Mouse (Mus musculus) thymus, adult 18-20 months (tissue): ENCODE measurements around the gene Psmd8.
"Not testable (repeated sequence)": the region's sequence is repeated elsewhere in the genome, so short reads cannot be mapped to it uniquely, and the experiment has no call there.

Source experiments
- DNase-seq, 2 experiments: peaks; one replicate each; pipeline ENCODE4 v3.0.0; 2022; ENCODE audit warnings: mixed read lengths in 2 of 2

Psmd8 gene

GRCm38 (mm10) chr7:29170066-29170754 is 10.3 kb downstream of the Psmd8 start, which contains the start of the genes Ggn and Spred3:
TSS of gene Ggn (plus strand) at chr7:29170210.
TSS of gene Spred3 (minus strand) at chr7:29170411.
- no peak for DNase-seq

- peak in 1 of 2 experiments; percentile 20 for DNase-seq
These were observed 11.1 kb downstream of the Psmd8 start for GRCm38 (mm10) chr7:29169231-29170065.

DNA sequence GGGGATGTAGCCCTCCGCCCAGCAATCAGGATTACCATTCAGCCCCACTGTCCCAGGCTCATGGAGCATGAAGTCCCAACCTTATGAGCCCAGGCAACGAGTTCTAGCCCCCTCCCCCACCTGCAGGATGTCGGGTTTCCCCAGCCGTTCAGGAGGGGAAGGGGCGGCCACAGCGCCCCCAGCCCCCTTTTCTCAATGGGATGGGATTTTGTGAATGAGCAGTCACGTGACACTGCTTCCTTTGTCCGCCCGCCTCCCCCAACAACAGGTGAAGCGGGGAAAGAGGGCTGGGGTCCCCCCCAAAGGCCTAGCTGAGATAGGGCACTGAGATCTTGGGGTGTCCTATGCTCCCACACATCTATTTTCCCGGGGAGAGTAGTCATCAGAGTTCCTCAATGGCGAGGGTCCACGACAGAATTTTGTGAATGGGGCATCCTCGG is 11.7 kb downstream of the Psmd8 start:
- DNase-seq: no peak

DNA sequence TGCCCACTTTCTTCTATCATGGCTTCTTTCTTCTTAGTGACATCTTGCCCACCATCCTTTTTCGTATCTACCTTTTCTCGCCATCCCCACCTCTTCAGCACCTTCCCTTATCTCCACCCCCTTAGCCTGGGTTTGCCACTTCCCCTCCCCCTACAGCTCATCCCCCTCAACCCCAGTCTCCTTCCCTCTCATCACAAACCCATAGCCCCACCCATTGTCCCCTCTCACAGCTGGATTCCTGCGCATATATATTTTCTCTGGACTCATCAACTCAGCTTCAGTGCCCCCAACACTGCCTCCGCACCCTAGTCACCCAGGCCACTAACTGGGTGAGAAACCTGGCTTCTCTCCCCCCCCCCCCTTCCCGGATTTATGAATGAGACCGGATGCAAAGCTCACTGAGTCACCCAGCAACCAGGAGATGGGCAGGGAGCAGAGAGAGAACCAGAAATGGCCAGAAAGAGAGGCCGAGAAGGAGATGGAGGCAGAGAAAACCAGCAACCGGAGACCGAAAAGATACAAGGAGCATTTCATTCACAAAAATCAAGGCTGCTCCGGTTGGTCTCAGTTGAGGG is 12.3 kb downstream of the Psmd8 start:
- no peak for DNase-seq

- no peak for DNase-seq
These were observed 12.8 kb downstream of the Psmd8 start for GRCm38 (mm10) chr7:29167656-29168055.

DNA sequence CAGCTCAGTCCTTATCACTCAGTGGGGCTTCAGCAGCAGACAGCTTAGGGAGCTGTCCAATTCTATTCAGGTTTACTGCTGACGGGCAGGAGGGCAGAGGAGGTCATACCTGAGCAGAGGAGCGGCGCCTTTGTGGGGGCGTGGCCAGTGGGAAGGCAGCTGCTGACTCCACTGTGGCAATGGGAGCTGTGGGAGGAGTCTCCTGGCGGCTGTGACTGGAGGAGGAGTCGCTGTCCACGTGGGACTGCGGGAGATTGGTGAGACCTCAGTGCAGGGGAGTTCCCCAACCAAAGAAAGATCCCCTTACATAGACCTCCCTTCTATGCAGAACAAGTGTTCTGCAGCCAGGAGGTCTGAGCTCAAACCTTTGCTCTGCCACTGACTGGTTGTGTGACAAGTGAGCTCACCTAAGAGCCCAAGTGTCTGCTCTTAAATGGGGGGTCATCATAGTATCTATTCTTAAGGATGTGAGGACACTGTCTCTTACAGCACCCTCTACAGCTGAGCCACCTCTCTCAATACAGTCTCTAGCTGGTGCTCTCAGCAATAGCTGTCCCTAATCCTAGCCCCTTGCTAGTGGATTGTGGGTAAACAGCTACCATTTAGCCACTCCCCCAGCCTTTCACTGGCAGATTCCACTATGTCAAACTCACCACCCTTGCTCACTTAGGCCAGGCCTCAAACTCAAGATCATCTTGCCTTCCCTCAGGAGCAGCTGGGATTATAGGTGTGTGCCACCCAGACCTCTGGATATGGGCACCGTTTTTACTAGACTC is 17.6 kb downstream of the Psmd8 start:
- no peak for DNase-seq

DNA sequence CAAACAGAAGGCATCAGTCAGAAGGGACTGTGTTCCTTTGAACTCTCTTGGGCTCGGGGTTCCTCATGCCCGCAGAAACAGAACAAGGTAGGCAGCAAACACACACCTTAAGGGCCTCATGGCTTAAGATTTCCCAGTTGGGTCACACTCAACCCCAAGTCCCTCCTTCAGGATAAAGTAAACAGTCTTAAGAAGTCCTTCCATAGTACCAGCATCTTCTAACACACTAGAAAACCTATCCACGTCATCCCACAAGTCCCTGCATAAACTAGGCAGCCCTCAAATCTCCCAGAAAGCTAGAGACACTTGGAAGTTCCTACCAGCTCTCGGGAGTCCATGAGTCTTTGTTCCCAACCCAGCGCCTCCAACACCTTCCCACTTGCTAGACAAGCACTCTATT is 18.2 kb downstream of the Psmd8 start:
- no peak for DNase-seq

DNA sequence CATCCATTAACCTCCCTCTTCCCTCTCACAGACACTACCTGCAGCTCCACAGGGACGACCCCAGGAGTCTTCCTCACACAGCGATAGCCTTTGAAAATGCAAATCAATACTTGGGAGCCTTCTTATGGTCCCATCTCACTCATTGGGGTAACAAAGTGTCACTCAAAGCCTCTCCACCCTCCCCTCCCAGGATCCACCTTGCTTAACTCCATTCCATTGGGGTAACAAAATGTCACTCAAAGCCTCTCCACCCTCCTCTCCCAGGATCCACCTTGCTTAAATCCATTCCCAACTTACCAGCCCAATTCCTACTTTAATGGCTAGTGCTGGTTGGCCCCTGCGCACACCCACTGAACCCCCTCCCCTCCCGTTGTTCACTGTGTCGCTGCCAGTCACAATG is 22.2 kb downstream of the Psmd8 start:
- DNase-seq: no peak

DNA sequence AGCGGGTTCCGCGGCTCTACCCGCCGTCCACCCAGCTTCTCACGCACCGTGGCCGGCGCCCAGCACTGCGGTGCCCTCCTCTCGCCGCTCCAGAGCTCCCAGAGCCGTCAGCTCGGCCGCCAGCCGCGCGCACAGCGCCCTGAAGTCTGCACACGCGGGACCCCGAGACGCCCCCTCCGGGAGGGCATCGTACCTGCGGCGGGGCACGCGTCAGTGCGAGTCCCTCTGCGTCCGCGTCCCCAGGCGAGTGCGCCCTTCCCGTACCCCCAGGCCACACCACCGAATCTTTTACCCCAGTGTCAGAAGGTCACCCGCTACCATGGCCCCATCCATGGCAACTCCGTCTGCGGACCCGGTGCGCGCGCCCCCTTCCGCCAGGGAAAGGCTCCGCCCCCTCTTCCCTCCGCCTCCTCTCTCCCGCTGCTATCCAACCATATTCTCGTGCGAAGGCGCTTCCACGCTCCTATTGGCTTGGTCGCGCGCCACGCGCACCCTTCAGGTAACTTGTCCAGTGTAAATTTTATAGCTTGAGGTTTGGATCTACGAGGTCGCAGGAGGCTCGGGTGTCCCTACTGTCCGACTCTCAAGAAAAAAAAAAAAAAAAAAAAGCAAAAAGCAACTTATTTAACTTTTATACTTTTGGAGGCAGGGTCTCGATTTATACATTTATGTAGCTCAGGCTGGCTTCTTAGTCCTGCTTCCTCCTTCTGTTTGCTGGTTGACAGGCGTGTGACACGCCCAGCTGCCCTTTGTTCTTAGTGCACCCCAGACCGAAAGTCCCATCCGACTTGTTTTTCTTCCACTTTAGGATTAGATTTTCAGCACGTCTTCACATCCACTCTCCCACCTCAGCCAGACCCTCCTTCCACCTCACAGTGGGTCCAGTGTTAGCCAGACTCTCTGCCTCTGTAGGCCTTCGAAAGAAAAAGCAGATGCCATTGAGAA is 24.4 kb downstream of the Psmd8 start, which contains the start of gene Fam98c:
Fam98c (minus strand) TSS at position 397 of the 945 bp plus-strand sequence.
- peak; percentile 75 to 81 for DNase-seq

GRCm38 (mm10) chr7:29155196-29155837 is 25.2 kb downstream of the Psmd8 start:
- DNase-seq: peak; percentile 74 to 79

DNA sequence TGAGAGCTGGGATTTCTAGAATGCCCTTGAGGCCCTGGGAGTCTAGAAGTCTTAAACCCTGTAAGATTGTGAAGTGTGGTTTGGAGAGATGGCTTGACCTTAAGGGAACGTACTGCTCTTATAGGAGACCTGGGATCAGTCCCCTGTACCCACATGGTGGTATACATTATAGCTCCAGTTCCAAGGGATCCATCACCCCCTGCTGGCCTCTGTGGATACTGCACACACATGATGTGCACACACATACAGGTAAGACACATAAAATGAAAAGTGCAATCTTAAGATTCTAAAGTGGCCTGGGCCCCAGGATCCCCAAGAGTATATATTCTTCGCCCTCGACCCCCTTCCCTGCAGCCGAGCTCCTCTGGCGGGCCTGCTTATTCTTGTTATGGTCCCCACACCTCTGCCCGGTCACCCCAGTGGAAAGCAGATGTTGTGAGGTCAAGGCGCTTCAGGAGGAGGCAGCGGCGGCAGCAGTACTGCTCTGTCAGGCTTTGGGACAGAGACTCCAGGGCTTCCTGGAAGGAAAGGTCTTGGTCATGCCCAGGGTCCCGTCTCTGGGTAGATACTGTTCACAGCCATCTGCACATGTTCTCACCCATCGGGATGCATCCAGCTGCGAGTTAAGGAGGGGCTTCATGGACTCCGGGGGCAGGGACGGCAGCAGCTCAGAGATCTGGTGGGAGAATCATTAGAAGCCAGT is 26.3 kb downstream of the Psmd8 start:
- no peak for DNase-seq

DNA sequence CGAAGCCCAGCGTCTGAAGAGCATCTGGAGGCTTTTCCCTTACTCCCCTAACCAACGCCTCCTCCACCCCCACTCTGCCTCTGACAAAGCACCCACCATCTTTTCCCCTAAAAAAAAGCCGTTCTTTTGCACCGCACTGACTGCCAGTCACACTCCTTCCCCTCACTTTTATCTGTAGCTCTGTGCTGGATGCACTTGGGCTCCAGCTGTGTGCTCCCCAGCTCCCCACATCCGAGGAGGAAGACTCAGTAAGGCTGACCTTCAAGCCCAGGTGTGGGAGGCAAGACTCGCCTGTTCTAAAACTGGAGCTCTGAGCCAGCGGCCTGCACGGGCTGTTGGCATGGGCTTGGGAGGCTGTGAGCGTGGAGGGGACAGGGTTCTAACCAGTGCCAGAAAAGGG is 29.0 kb downstream of the Psmd8 start:
- no peak for DNase-seq

DNA sequence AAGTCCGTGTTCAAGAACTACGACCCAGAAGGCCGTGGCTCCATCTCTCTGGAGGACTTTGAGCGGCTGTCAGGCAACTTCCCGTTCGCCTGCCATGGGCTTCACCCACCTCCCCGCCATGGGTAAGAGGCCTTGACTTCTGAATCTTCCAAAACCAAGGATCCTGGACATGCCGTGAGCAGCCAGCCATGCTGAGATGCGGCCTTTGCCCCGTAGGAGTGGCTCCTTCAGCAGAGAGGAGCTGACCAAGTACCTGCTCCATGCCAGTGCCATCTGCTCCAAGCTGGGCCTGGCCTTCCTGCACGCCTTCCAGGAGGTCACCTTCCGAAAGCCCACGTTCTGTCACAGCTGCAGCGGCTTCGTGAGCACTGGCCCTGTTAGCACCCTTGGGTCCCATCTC is 31.7 kb downstream of the Psmd8 start:
- DNase-seq: no peak

GRCm38 (mm10) chr7:29146625-29147367 is 33.7 kb downstream of the Psmd8 start:
- no peak for DNase-seq

GRCm38 (mm10) chr7:29144006-29144405 is 36.5 kb downstream of the Psmd8 start:
- no peak for DNase-seq

GRCm38 (mm10) chr7:29141416-29141815 is 39.1 kb downstream of the Psmd8 start:
- peak; percentile 46 to 76 for DNase-seq

GRCm38 (mm10) chr7:29139237-29139636 is 41.3 kb downstream of the Psmd8 start:
- not testable (repeated sequence) for DNase-seq

DNA sequence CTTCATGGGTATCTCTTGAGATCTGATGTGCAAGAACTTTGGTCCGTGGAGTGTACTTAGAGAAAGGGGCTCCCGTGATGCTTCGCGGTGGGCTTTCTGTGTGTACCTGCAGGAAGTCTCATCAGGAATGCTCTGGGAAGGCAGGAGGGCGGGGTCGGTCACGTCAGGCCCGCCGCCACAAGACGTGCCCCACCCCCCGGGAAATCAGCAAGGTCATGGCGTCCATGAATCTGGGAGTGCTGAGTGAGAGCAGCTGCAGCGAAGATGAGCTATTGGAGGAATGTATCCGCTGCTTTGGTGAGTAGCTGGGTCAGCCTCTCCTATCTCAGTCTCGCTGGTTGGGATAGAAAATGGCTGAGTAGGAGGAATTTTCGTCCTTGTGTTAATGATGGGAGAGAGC is 43.1 kb downstream of the Psmd8 start:
- no peak for DNase-seq

GRCm38 (mm10) chr7:29134693-29135386 is 45.7 kb downstream of the Psmd8 start, which contains the start of gene Rasgrp4:
TSS of gene Rasgrp4 (plus strand) at chr7:29134851.
- DNase-seq: peak; percentile 80 to 88
